Mouse (Mus musculus) bone marrow, adult 2 months (tissue): ENCODE measurements around the gene Mgst3. TPM values are rescaled to one million over a fixed set of nuclear protein-coding genes. Genes with fewer than 3 reads are reported as not detected.
A peak's percentile ranks its signal among the peaks of the same experiment; 100 is the strongest.

Experiments used
- H3K27ac ChIP-seq: fragments of 200-500 bp; 2 replicates; pipeline ENCODE4 v1.5.1; 2012; ENCODE audit warnings: low read depth, mild to moderate bottlenecking, control low read depth, inconsistent platforms, low read length; ENCODE audit not compliant: control insufficient read depth, poor library complexity, insufficient read depth
- H3K4me1 ChIP-seq: fragments of 200-500 bp; 2 replicates; pipeline ENCODE4 v1.6.1; 2011; ENCODE audit warnings: low read length; ENCODE audit not compliant: control insufficient read depth, insufficient read depth
- H3K4me3 ChIP-seq: fragments of 200-500 bp; replicated peaks from 2 replicates; pipeline ENCODE3; 2011; ENCODE audit warnings: mild to moderate bottlenecking, low read depth, low read length, control low read depth; ENCODE audit not compliant: control insufficient read depth
- CTCF ChIP-seq: fragments of 200-500 bp; IDR thresholded peaks from 2 replicates; pipeline ENCODE4 v1.5.1; 2011; ENCODE audit warnings: low read length, control low read depth; ENCODE audit not compliant: control insufficient read depth, insufficient read depth
- POLR2A ChIP-seq: fragments of 200-500 bp; IDR thresholded peaks from 2 replicates; pipeline ENCODE4 v1.6.1; 2011; ENCODE audit warnings: low read depth, mild to moderate bottlenecking, control low read depth, low read length, borderline replicate concordance; ENCODE audit not compliant: control insufficient read depth
- WGBS: fragments of 180-500 bp; shearing (Covaris S2); methylation state at CpG from one replicate; pipeline ENCODE4 v1.1.7; 2018; 5-methylcytosine and 5-hydroxymethylcytosine counted together
- polyA plus RNA-seq: library from polyadenylated mRNA; stranded (reverse); fragments of >200 nt; gene quantifications from 2 replicates; pipeline ENCODE4 v1.2.4, GENCODE M21; 2011; ENCODE audit warnings: low replicate concordance; ENCODE audit not compliant: missing spikeins, insufficient read depth, insufficient read length

Gene Mgst3
- polyA plus RNA-seq, 1 experiment = 101 TPM

DNA sequence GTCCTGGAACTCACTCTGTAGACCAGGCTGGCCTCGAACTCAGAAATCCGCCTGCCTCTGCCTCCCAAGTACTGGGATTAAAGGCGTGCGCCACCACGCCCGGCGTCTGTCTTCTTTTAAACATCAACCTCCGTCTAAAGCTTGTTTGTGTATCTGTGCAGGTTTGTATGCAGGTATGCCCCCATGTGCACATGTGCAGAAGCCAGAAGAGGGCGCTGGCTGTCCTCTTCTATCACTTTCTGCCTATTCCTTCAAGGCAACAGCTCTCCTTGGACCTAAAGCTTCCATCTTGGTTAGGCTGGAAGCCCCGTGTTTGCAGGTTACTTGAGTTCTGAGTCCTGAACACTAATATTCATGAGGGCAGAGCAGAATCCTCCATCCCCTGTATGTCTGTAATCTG lies 50.8 kb downstream of the Mgst3 start:
- Histone ChIP-seq H3K4me3 (no peak overlapping the region), H3K27ac (no peak overlapping the region), H3K4me1 (peaks cover 7% of the 10 kb centered on the region)
- 91% methylated on average over 10 of the region's 10 CpGs for WGBS
- no peak for TF ChIP-seq CTCF
- no peak for TF ChIP-seq POLR2A

DNA sequence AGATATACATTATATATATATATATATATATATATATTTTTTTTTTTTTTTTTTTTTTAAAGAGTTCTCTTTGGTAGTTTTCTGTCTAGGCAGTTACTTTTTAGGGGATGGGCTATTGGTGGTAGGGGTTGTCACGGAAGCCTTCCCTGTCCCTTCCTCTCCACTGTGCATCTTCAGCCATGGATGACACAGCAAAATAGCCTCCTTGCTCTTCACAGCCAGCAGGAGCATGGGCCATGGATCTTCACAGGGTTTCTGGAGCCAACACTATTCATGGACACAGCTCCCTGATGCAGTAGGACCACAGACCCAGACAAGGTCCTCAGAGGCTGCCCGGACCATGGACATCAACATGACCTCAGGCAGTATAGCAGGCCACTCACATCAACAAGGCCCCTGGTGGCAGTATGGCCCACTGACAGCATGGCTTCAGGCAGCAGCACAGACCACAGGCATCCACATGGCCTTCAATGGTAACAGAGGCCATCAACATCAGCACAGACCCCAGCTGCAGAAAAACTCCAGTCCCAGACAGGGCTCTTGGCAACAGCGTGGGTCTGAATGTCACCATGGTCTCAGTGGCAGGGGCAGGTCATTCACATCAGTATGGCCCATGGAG lies 52.6 kb downstream of the Mgst3 start:
- Histone ChIP-seq H3K4me3 (no peak overlapping the region), H3K4me1 (peaks cover 9% of the 10 kb centered on the region), H3K27ac (0 out of 2 replicates have a peak overlapping the region, but pooled peaks have one; percentile 6)
- TF ChIP-seq POLR2A (no peak), CTCF (no peak)
- WGBS = 73% methylated on average over 3 of the region's 3 CpGs

DNA sequence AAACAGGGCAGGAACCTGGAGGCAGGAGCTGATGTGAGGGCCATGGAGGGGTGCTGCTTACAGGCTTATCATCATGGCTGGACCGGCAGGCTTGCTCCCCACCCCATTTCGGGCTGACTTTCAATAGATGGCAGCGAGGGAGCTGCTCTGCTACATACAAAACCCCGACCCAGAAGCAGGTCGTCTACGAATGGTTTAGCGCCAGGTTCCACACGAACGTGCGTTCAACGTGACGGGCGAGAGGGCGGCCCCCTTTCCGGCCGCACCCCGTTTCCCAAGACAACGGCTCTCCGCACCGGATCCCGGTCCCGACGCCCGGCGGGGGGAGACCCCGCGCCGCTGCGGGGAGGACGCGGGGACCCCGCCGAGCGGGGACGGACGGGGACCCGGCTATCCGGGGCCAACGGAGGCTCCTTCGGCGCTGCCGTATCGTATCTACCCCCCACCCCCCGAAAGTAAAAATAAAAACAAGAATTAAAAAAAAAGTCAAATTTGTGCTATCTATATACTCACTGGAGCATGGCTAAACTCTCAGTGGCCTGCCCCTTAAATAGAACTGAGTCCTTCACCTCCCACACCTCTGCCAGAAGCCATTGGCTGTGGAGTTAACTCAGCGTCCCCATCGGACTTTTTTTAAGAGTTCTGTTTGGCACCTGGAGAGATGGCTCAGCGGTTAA lies 53.4 kb downstream of the Mgst3 start:
- TF ChIP-seq POLR2A (no peak), CTCF (no peak)
- H3K27ac ChIP-seq = peak overlapping the region; percentile 27
- H3K4me1 ChIP-seq = peaks cover 9% of the 10 kb centered on the region
- 2% methylated on average over 47 of the region's 47 CpGs for WGBS
- H3K4me3 ChIP-seq = peak overlapping the region; percentile 55

DNA sequence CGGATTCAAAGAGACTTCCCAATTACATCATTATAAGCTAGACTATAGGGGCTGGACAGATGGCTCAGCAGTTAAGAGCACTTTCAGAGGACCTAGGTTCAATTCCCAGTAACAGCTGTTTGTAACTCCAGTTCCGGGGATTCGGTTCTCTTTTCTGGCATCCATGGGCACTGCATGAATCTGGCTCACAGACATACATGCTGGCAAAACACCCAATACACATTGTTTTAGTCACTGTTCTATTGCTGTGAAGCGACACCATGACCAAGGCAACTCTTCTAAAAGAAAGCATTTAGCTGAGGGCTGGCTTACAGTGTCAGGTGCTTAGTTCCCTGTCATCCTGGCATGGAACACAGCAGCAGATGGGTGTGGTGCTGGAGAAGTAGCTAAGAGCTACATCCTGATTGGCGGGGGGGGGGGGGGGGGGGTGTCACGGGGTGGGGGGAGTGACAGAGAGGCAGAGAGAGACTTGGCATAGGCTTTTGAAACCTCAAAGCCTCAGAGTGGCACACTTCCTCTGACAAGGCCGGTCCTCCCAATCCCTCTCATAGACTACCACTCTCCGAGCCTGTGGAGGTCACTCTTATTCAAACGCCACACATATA lies 54.4 kb downstream of the Mgst3 start:
- TF ChIP-seq CTCF = no peak
- TF ChIP-seq POLR2A = no peak
- 33% methylated on average over 9 of the region's 9 CpGs for WGBS
- H3K4me3 ChIP-seq = no peak overlapping the region

DNA sequence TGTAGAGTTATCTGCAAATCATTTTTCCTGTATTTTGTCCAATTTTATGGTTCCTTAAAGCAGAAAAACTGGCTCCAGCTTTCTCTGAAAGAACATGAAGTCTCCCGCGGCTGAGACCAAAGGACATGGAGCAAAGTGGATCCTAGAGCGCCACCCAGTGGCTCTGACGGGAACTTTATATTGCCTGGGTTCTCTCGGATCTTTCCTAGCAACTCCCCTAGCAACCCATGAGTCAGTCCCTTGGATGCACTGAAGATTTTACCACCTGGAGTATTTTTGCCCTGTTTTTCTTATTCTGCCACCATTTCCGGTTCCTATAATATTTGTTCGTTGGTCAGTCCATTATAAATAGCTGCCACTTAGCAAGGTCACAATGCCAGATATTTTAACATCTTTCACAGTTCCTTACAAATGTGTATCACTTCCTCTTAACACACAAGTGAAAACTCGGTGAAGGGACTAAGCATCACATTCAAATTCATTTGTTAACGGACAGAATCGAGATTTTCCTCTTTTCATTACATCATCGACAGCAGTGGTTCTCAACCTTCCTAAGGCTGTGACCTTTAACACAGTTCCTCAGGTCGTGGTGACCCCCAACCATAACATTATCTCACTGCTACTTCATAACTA lies 56.1 kb downstream of the Mgst3 start:
- Histone ChIP-seq H3K4me3 (no peak overlapping the region), H3K27ac (no peak overlapping the region; the same call in 1 of the 2 replicates), H3K4me1 (peaks cover 9% of the 10 kb centered on the region)
- WGBS = 8% methylated on average over 12 of the region's 12 CpGs
- TF ChIP-seq POLR2A = no peak
- peak; percentile 74 for TF ChIP-seq CTCF

More for the DNA sequence above, 54.4 kb downstream of the Mgst3 start:
- Histone ChIP-seq H3K27ac (peak overlapping the region; percentile 34; the same call in 1 of the 2 replicates), H3K4me1 (peaks cover 9% of the 10 kb centered on the region)

DNA sequence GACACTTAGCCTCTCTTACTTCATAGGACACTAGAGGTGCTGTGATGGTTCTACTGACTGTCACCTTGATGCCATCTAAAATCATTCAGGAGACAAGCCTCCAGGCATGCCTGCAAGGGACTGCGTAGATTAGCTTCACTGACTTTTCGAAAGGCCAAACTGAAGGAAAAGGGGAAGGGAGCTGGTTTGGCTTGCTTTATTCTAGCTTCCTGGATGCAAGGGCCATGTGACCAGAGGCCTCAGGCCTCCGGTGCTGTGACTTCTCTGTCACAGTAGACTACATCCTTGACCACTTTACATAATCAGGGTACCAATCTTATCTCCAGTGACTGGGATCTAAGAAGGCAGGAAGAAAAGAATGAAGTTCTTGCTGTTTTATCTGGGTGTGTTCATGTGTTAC lies 57.2 kb downstream of the Mgst3 start:
- H3K27ac ChIP-seq = no peak overlapping the region; the same call in 1 of the 2 replicates
- 37% methylated on average over 3 of the region's 3 CpGs for WGBS
- no peak for TF ChIP-seq POLR2A
- TF ChIP-seq CTCF = no peak
- no peak overlapping the region for H3K4me3 ChIP-seq
- H3K4me1 ChIP-seq = peaks cover 8% of the 10 kb centered on the region

DNA sequence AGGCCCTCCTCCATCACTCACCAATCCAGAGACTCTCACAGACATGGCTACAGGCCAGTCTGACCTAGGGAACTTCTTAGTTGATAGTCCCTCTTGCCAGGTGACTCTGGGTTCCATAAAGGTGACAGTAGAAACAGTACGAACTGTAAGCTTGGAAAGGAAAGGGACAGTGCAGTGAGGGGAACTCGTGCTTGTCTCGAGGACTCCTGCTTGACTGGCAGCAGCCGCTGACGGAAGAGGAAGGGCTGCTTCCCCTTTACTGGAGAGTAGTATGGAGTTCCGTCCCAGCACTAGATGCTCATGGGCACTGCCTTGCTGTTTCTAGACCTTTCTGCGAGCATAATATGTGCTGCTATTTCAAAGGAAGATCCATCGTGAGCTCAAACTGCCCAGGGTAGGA lies 62.5 kb downstream of the Mgst3 start:
- H3K4me3 ChIP-seq = no peak overlapping the region
- no peak for TF ChIP-seq CTCF
- no peak for TF ChIP-seq POLR2A
- peak overlapping the region; percentile 33; the same call in 1 of the 2 replicates for H3K27ac ChIP-seq
- H3K4me1 ChIP-seq = no peaks in the 10 kb centered on the region; the same call in 1 of the 2 replicates
- WGBS = 45% methylated on average over 8 of the region's 8 CpGs

DNA sequence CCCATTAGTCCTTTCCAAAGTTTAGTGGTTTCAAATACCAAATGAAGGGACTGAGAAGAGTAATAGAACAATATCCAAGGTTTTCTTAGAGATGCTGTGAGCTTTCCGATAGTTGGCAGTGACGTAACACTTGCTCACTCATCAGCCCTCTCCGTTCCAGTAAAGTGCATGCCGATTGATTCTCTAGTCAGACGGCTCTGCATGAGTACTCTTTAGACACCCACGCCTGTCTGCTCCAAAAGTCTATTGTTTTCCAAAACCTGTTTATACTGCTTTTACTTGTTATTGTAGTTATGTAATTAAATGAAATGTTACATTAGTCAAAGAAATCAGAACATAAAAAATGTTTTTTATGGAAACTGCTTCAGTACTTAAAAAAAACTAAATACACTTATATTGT lies 64.9 kb downstream of the Mgst3 start:
- 89% methylated on average over 6 of the region's 6 CpGs for WGBS
- TF ChIP-seq POLR2A = no peak
- no peak for TF ChIP-seq CTCF
- Histone ChIP-seq H3K27ac (no peak overlapping the region), H3K4me1 (no peaks in the 10 kb centered on the region; the same call in 1 of the 2 replicates), H3K4me3 (no peak overlapping the region)

Other genes with a start within 250 kb of the Mgst3 start
- 25.8 and 42.3 TPM in 2 replicates for gene Uck2, start 108.5 kb downstream of the Mgst3 start, polyA plus RNA-seq
- gene Tmco1, start 85.5 kb downstream of the Mgst3 start, polyA plus RNA-seq = 26.4 and 29.7 TPM in 2 replicates
- gene Aldh9a1, start 43.9 kb downstream of the Mgst3 start, polyA plus RNA-seq = 14.1 and 23.8 TPM in 2 replicates
- gene Lrrc52, start 72.9 kb upstream of the Mgst3 start, polyA plus RNA-seq = not detected in 2 replicates
- not detected in 2 replicates for gene Rxrg, start 204.5 kb upstream of the Mgst3 start, polyA plus RNA-seq